Mouse (Mus musculus): Measurements from ENCODE around the gene Cyp2b13.
"Not testable (repeated sequence)": the region's sequence is repeated elsewhere in the genome, so short reads cannot be mapped to it uniquely, and the experiment has no call there.

Gene Cyp2b13

DNA sequence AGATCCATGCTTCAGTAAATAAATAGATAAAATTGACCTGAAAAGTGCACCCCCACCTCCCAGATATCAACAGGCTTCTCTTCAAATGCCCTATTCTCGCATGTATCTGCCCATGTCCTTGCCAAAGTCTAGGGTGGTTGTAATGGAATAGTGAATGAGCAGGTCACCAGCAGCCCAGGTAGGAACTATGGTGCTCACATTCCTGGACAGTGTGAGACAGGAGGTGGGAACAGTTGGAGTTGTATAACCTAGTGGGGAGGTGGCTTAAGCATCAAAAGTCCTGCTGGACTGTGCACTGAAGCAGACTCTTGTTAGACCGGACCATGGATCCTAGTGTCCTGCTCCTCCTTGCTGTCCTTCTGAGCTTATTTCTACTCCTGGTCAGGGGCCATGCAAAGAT is at the start of gene Cyp2b13:
Gene Cyp2b13 (plus strand): TSS at position 301 of the 400 bp plus-strand sequence.
- not testable (repeated sequence) for DNase-seq (ENCODE audit: low spot score in 2 of 2)

GRCm38 (mm10) chr7:26019814-26020332 is 41.4 kb upstream of the Cyp2b13 start:
- DNase-seq (ENCODE audit: low spot score in 2 of 2): not testable (repeated sequence)

DNA sequence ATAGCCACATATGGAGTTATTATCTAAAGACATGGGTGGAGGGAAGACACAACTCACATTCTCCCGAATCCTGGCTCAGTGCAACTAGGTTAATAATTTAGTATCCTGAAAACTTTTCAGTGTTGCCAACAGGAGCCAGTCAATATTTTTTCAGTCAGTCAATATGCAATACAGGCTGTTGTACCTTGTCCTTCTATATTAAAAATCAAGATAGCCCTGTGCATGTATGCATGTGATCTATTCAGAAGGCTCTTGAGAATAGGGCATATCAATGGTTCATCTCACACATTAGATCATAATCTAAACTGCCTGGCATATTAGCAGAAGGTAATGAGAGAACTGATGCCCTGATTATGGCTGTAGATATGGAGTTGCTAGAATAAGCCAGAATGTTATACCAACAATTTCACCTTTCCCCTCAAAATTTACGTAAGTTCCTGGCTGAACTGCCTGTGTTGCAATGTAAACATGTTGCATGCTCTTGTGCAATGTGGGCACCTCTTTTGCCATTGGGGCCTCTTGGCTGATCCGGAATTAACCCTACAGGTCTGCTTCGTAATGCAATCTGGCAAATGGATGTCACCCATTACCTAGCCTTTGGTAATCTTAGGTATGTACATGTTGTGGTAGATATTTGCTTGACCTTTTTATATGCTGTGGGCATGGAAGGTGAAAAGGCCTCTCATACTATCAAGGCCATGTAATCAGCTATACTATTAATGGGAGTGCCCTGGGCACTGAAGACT is 6.2 kb upstream of the Cyp2b13 start:
- DNase-seq (ENCODE audit: low spot score in 2 of 2): not testable (repeated sequence)

GRCm38 (mm10) chr7:26071677-26072076 is 10.4 kb downstream of the Cyp2b13 start:
- DNase-seq (ENCODE audit: low spot score in 2 of 2): not testable (repeated sequence)

DNA sequence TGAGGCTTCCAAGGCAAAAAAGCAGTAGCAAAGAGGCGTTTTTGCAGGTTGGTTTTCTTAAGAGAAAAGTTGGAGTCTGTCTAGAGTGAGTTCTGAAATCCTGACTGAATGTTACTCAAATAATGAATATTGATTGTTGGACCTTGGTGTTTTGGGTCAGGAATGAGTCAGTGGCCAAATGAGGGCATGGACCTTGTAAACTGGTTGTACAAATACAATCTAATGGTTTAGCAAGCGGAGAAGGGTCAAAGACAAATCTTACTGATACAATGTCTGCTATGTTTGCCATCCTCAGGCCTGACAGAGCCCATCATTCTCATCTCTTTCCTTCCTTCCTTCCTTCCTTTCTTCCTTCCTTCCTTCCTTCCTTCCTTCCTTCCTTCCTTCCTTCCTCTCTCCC is 21.3 kb downstream of the Cyp2b13 start:
- no peak for DNase-seq (ENCODE audit: low spot score in 2 of 2)

- DNase-seq (ENCODE audit: low spot score in 2 of 2): no peak
These were observed 26.1 kb downstream of the Cyp2b13 start for GRCm38 (mm10) chr7:26087391-26087790.

- not testable (repeated sequence) for DNase-seq (ENCODE audit: low spot score in 2 of 2)
These were observed 27.3 kb downstream of the Cyp2b13 start for GRCm38 (mm10) chr7:26088578-26088977.

GRCm38 (mm10) chr7:26139623-26140022 is 78.3 kb downstream of the Cyp2b13 start:
- not testable (repeated sequence) for DNase-seq (ENCODE audit: low spot score in 2 of 2)

DNA sequence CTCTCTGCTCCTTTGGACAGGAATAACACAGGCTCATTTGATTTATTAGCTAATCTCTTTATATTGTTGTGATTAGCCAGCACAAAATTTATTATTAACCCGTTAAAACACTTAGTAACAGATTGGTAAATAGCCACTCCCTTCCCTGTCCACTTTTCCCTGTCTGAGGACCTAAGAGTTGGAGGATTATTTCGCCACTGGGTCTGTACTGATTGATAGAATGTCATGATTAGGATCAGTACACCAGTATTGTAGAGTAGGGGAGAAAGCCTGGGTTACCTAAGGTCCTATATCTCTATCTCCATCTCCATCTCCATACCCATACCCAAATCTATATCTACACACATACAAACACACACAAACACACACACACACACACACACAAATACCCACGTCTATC is 82.4 kb downstream of the Cyp2b13 start:
- not testable (repeated sequence) for DNase-seq (ENCODE audit: low spot score in 2 of 2)

All from right cerebral cortex, adult 2 months (tissue).